In genomic region chr8:104309441-104310155, GRCm38 (mm10) we compare ENCODE assay signal across 19 mouse cellular contexts. TPM values are rescaled to one million over a fixed set of nuclear protein-coding genes. Genes with fewer than 3 reads are reported as not detected.
DNase-seq lines count a peak whose midpoint lies in the region.
"Not testable (repeated sequence)": the region's sequence is repeated elsewhere in the genome, so short reads cannot be mapped to it uniquely, and the experiment has no call there.
"Had no signal": no experiment of that assay in that cellular context is flagged by ENCODE, and none has a peak within 500 bp of the region (broad histone marks: within the 10 kb centered on the region; RNA-seq: fewer than 3 reads in every experiment).

Gene Gm45711 (minus strand): TSS chr8:104310081.
Gene Cmtm1 (minus strand): TSS chr8:104310145.

- peak within 1 kb of the TSS; percentile 56 for H3K4me3 ChIP-seq in megakaryocyte, embryonic 14.5 days (replicated peaks)

- DNase-seq in adrenal gland, adult 2 months = peak; percentile 91
- peak; percentile 48 for DNase-seq in cerebellum, adult 11-12 months
- peak; percentile 25 to 29 for DNase-seq in cerebellum, postnatal 36 days
- peak; percentile 97 for DNase-seq in heart, adult 11 months
- peak; percentile 13 for DNase-seq in heart, postnatal 25 days (ENCODE audit: low spot score)
- peak; percentile 9 for DNase-seq in kidney, adult 9 months
- peak; percentile 19 for DNase-seq in testis, postnatal 14 days (ENCODE audit: low spot score)

- intact Hi-C loops in heart, postnatal 25 days (cut with DNase I) = not testable (repeated sequence)

- not testable (repeated sequence) for H3K9me3 ChIP-seq in megakaryocyte, embryonic 14.5 days

- not testable (repeated sequence) for H3K27me3 ChIP-seq in megakaryocyte, embryonic 14.5 days (replicated peaks)

- H3K36me3 ChIP-seq in megakaryocyte, embryonic 14.5 days (replicated peaks; ENCODE audit: low read length) = not testable (repeated sequence)

- not testable (repeated sequence) for H3K4me1 ChIP-seq in megakaryocyte, embryonic 14.5 days

RNA-seq across cellular contexts. Expression of gene Gm45711, which starts in this region (rescaled TPM):
- total RNA-seq in adrenal gland, adult 2 months (2021) = under 1 TPM in 1 of 2 experiments, not detected in 1; 0.23 TPM
- polyA plus RNA-seq in adrenal gland, adult 2 months (2012; rRNA removed) = 0.12 and 0.52 TPM in 2 replicates
- total RNA-seq in heart, postnatal 25 days (2021) = not detected
- polyA plus RNA-seq in megakaryocyte, embryonic 14.5 days (2012; ENCODE audit: insufficient read depth, low replicate concordance) = not detected in 2 replicates
- total RNA-seq: left cerebral cortex, adult 18-20 months; monocyte, adult 5-6 weeks had no signal
- polyA plus RNA-seq: embryonic facial prominence, embryonic 15.5 days; forebrain, embryonic 11.5 days; frontal cortex, adult 2 months; heart, embryonic 12.5 days; hindbrain, embryonic 12.5 days; limb, embryonic 13.5 days; liver, embryonic 16.5 days; neural tube, embryonic 13.5 days; stomach, embryonic 14.5 days had no signal

RNA-seq across cellular contexts. Expression of gene Cmtm1, which starts in this region (rescaled TPM):
- under 1 TPM in 1 of 2 experiments, not detected in 1; 0.29 TPM for total RNA-seq in adrenal gland, adult 2 months (2021)
- 0.09 TPM in 1 of 2 replicates, not detected in the other for polyA plus RNA-seq in adrenal gland, adult 2 months (2012; rRNA removed)
- not detected for total RNA-seq in heart, postnatal 25 days (2021)
- polyA plus RNA-seq in megakaryocyte, embryonic 14.5 days (2012; ENCODE audit: insufficient read depth, low replicate concordance) = not detected in 2 replicates
- total RNA-seq: left cerebral cortex, adult 18-20 months; monocyte, adult 5-6 weeks had no signal
- polyA plus RNA-seq: embryonic facial prominence, embryonic 15.5 days; forebrain, embryonic 11.5 days; frontal cortex, adult 2 months; heart, embryonic 12.5 days; hindbrain, embryonic 12.5 days; limb, embryonic 13.5 days; liver, embryonic 16.5 days; neural tube, embryonic 13.5 days; stomach, embryonic 14.5 days had no signal

Comparison
In these comparisons a context has a peak if more than half of its experiments do, and no peak if none do; other contexts are left out.
1. Peak in every context shown above with its lines: DNase-seq and H3K4me3 ChIP-seq.
2. Peak in DNase-seq in adrenal gland, adult 2 months; RNA of the genes that start here not detected or under 1 TPM.
3. Peak in DNase-seq in heart, postnatal 25 days; RNA of the genes that start here not detected or under 1 TPM.
4. DNase-seq: peak in every context shown above with its lines; median percentile 97 in heart, adult 11 months; 91 in adrenal gland, adult 2 months; 48 in cerebellum, adult 11-12 months; 27 in cerebellum, postnatal 36 days; 19 in testis, postnatal 14 days; 13 in heart, postnatal 25 days; 9 in kidney, adult 9 months.